Mouse (Mus musculus) c-Kit-positive CD71-negative TER-119-negative erythroid progenitor cells, embryonic 14.5 days (primary cell): ENCODE data around the gene Atp2b1.
A peak's percentile ranks its signal among the peaks of the same experiment; 100 is the strongest.

Experiments used
- DNase-seq: peaks from one replicate; pipeline ENCODE4 v3.0.0-alpha.2; 2013; ENCODE audit warnings: low read depth

Atp2b1 gene

DNA sequence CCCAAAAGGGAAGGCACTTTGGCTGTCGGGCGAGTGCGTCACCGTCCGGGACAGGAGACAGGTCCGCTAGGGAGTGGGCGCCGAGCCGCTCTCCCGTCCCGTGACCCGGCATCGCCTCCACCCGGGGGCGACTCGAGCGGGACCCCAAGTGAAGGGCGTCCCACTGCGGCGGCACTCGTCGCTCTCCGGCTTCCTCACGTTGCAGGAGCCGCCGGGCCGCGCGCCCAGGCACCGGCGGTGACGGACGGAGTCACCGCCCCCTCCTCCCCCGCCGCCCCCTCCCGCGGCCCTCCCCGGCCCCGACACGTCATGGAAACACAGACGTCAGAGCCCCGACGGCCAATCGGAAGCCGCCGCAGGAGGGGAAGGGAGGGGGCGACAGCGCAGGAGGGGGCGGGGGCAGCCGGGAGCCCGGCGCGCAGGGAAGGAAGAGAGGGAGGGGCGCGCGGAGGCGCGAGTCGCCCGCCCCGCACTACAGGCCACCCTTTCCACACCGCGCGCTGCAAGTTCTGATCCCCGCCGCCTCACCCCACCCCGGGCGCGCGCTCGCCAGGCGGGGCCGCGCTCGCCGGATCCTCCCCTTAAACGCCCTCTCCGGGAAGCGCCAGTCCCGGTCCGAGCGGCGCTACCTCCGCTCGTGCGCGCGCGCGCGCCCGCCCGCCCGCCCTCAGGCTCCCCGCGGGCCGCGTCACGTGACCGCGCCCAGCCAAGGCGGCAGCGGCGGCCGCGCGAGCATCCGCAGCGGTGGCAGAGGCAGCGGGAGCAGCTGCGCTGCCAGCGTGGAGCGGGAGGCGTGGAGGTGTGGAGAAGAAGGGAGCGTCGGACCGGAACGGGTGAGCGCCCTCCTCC, at the start of gene Atp2b1:
Gene Atp2b1 (plus strand): TSS at position 446 of the 849 bp plus-strand sequence.
- DNase-seq, result peak; percentile 86

DNA sequence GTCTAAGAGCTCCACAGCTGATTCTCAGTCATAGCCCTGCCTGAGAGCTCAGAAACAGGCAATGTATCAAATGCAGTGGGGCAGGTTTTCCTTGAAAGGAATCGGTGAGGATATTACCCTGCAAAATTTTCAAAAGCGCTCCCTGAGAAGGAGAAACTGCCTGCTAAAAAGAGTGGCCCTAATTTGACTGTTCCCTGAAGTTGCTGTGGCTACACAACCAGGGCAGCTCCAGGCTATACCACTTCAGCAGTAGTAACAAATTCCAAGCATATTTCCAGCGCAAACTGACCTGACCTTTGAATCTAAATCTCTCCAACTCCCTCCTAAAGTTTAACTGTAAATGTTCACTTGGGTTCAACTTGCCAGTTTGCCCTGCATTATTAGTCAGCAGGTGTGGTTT, 49.4 kb upstream of the Atp2b1 start:
- DNase-seq, result no peak

DNA sequence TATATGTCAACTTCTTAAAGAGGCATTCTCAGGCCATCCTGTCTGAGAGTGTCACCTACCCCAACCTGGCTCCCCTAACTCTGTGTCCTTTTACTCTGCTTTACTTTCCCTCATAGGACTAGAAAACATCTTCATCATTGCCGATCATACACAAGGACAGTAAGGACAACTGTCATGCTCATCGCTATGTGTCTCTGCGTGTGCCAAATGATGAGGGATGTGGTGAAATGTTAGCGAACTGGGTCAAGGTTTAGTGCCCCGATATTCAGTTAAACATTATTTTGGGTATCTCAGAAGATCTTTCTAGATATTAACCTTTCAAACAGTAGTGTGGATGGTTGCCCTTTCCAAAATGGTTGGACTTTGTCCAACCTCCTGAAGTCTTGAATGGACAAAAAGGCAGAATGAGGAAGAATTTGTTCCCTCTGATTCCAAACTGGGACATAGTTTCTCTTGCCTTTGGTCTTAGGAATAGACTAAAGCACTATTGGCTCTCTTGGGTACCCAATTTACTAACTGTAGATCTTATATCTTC, 47.3 kb upstream of the Atp2b1 start:
- DNase-seq, result no peak

DNA sequence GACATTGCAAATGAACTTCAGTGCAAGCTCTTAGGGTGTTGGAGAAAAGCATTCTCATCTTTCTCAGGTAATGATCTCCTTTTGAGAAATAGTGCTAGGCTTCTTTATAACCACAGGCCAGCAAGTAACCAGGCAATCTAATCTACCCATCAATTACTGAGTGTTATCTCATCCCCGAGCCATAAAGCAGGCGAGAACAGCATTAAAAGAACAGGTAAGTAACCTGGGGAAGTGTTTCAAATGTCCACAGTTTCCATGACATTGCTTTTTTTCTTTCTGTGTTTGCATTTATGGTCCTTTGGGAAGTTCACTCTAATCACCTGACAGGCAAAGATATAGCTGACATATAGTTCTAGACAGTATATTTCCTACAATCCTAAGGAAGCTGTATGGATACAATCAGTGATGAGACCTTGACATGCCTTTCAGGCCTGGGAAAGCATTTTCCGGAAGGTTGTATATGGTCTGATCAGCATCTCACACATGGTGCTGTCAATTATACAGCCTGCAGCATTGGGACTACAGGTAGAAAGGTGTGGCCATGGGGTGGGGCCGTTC, 45.8 kb upstream of the Atp2b1 start:
- no peak for DNase-seq

GRCm38 (mm10) chr10:98877855-98878254, 36.4 kb upstream of the Atp2b1 start:
- DNase-seq, result peak; percentile 29

- DNase-seq, result no peak
These were observed 35.6 kb upstream of the Atp2b1 start for GRCm38 (mm10) chr10:98878636-98879035.

GRCm38 (mm10) chr10:98880057-98880456, 34.1 kb upstream of the Atp2b1 start:
- peak; percentile 55 for DNase-seq

DNA sequence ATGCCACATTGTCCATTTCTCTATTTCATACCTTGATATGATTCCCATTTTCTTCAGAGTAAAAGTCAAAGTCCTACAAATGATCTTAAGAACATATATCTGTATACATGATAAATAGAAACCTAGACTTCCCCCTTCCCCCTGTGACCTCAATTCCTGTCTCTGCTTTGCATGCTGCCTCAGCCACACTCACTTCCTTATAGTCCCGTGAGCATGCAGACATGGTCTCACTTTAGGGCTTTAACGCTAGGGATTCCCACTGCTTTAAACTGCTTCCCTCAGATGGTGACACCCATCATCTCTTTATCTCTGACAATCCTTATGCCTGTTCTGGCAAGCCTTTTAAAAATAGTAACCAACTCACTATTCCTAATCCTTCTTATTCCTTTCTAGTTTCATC, 33.5 kb upstream of the Atp2b1 start:
- DNase-seq, result peak; percentile 23

GRCm38 (mm10) chr10:98881492-98881891, 32.7 kb upstream of the Atp2b1 start:
- no peak for DNase-seq

DNA sequence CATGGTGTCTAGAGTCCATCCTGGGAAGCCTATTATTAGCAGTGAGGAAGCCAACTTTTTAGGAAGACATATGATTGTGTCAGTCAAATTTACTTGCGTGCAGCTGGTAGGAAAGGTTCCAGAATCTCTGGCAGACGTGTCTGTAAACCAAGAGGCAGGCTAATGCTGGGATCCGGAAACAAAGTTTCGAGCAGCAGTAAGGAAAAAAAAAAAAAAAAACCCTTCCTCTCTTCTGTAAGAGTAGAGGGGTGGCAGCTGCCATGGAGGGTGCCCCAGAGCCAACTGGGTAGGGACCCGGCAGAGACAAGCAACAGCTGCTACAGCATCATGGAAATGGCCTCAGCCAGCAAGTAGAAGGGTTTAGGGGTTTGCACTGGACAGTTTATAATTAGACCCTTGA, 31.6 kb upstream of the Atp2b1 start:
- no peak for DNase-seq

DNA sequence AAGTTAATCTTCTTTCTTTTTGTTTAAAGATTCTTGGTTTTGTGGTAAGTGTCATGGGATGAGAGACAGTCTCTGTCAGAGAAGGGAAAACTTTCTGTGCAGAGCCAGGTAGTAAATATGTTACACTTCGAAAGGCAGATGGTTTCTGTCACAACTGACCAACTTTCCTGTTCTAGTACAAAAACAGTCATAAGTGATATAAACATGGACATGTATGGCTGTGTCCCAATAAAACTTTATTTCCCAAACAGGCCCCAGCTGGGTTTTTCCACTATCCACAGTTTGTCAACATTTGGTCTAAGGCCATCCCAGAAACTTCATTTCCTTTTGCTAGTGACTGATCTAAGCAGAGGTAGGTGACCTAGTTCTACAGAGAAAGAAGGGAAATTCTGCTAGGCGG, 29.8 kb upstream of the Atp2b1 start:
- DNase-seq, result no peak

DNA sequence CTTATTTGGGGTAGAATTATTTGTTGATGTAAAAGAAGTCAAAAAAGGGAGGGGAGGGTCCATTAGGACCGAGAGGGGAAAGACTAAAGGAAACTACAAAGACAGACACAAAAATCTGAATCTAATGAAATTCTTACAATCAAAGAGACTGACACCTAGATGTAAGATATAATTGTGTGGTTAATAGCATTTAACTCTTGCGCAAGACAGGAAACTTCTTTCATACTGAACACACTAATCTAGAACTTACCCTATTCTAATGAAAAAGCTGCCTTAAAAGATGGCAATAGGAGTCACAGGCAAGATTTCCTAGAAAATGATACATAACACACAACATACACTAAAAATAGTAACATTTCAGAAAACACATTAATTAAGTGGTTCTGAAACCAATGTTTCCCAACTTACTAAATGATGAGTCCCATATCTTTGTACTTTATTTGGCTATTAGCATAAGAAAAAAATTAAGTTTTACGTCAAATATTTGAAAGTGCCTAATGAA, 27.4 kb upstream of the Atp2b1 start:
- DNase-seq, result no peak

DNA sequence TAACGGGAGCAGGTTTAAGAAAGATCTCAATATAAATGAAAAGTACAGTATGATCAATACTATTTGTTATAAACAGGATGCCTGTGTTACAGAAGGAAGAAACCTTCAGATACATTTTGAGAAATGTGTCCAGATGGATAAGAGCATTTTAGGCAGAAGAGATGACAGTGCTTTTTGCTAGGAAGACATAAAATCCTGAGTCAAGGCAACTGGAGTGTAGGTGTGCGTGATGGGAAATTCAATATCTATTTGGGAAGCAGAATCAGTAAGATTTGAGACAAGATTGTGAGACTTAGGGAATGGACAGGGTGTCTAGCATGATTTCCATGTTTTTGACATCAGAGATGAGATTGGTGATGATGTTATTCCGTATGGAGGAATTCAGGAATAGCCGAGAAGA, 22.8 kb upstream of the Atp2b1 start:
- DNase-seq, result no peak

DNA sequence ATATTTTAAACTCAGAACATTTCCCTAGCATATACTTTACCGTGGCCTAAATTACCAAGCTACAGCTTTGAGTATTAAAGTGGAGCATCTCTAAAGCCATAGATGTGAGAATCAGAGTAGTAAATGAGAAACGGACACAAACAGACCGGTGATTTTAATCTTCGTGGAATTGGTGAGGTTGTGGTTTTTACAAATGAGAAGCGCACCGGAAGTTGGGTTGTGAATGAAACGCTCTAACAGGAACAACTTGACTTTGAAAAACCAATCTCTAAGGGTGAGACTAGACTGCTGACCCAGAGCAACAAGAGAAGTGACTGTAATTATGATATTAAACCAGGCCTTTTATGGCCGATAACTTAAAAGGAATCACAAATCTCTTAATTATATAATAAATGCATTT, 16.7 kb upstream of the Atp2b1 start:
- DNase-seq, result no peak

DNA sequence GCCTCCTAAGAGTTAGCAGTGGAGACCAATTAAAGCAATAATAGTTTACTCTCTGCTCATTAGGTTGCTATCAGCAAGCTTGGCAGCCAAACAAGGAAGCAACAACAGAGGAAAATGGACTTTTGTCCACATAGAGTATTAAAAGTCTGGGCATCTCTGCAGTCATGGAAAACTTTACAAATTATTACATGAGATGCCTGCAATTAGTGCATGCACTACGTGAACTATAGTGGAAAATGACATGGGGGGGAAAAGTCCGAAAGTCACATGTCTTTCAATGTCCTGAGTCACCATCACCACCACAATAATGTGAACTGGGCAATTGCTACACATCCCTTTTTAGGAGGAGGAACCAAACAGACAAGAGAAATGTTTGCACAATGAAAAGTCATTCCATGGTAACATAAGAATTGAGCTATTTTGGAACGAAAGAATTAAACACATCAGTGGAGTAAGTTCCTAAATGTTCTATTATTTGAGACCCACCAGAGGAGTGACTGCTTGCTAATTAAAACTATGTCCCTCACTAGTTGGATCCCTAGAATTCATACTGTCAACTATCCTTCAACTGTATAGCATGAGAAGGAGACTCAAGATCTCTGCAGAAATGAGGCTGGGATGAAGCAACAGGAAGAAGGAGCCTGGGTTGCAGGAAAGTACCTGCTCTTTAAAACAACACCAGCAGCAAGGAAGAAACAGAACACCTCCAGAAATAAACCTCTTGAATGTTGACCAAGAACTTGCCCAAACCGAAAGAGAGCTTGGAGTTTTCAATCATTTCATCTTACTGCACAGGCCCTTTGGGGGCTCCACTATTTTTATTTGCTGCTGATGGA, 16.1 kb upstream of the Atp2b1 start:
- DNase-seq, result no peak

- no peak for DNase-seq
These were observed 12.7 kb upstream of the Atp2b1 start for GRCm38 (mm10) chr10:98901533-98901932.

- DNase-seq, result no peak
These were observed 8.2 kb upstream of the Atp2b1 start for GRCm38 (mm10) chr10:98905987-98906386.

DNA sequence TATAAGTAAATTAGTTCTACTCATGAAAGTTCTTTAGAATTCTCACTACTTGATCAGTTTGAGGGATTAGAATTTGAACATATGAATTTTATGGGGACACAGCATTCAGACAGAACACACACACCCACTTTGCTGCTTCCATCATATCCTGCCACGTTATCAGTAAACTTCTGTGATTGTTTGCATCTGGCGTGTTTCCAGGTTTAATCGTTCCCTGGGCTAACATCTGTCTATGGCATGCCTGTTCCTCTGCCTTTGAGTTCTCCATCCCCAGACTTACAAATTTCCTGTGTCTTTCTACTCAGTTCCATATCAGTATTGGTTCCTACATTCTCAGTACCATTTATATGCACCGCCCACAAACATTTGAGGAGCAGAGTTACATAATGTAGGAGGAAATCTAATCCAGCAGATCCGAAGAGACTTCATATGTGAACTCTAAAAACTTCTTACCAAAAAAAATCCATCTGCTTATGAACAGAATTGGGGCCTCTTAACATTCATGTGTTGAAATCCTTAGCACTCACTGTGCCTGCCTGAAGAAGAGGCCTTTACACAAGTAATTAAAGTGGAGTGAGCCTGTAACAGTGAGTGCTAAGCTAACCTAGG, 7.2 kb upstream of the Atp2b1 start:
- DNase-seq, result no peak

DNA sequence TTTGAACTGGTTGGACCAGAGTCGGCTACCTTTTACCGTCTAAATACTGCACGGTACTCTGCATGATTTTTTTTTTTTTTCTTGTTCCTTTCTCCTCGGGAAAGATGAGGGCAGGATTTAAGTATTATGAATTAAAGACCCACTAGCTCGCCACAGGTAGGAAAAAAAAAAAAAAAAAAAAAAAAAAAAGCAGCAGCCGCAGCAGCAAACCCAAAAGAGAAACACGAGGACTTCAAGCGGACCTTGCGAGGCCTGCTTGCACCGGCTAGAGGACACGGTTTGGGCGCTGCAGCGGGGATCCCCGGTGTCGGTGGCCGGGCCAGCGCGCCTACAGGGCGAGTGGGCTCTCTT, 621 bp upstream of the Atp2b1 start:
- no peak for DNase-seq

- DNase-seq, result peak; percentile 42
These were observed 620 bp downstream of the Atp2b1 start for GRCm38 (mm10) chr10:98914810-98915241.

DNA sequence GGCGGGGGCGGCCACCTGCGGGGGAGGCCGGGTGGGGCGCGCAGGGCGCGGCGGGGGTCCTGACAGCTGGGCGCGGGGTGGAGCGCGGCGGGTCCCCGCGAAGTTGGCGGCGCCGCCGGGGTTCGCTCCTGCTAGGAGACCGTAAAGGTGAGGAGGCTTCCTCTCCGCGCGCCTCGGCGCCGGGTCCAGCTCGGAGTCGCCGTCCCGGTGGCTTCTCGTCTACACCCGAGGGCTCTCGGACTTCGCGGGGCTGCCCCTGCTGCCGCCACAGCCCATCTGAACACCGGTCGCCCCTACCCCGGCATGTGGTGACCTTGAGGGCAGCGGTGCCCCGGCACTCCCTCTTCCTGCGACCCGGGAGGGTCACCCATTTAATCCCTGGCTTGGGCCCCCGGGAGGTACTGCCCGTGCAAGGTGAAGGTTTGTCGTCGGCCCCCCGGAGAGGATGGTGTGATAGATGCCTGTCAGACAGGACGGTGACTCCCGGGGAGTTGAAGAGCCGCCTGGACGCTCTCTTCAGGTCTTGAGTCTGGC, 1.3 kb downstream of the Atp2b1 start:
- DNase-seq, result no peak
